Mouse (Mus musculus) heart, postnatal 0 days (tissue): ENCODE data around the gene Tmem131l. TPM values are rescaled to one million over a fixed set of nuclear protein-coding genes. Genes with fewer than 3 reads are reported as not detected.

Experiments used
- ATAC-seq: fragments of 200-750 bp; cut with Nextera tagmentation; 2 replicates; pipeline ENCODE4 v1.8.0; 2017; ENCODE audit warnings: low read depth, moderate number of reproducible peaks, moderate library complexity; ENCODE audit not compliant: insufficient read depth
- DNase-seq: peaks from one replicate; pipeline ENCODE4 v3.0.0-alpha.2; 2016; ENCODE audit warnings: low spot score
- H3K27ac ChIP-seq: fragments of 300-500 bp; sonication (generic); 2 replicates; pipeline ENCODE4 v1.5.1; 2014; ENCODE audit warnings: low read depth, mild to moderate bottlenecking
- H3K27me3 ChIP-seq: fragments of 300-500 bp; sonication (generic); 2 replicates; pipeline ENCODE4 v1.6.1; 2014; ENCODE audit warnings: low read length, mixed read lengths; ENCODE audit not compliant: control insufficient read depth, insufficient read depth
- H3K36me3 ChIP-seq: fragments of 300-500 bp; sonication (generic); replicated peaks from 2 replicates; pipeline ENCODE4 v1.6.1; 2014; ENCODE audit warnings: low read length, mixed read lengths; ENCODE audit not compliant: control insufficient read depth, insufficient read depth
- H3K4me1 ChIP-seq: fragments of 300-500 bp; sonication (generic); 2 replicates; pipeline ENCODE4 v1.6.1; 2014; ENCODE audit warnings: antibody characterized with exemption; ENCODE audit not compliant: control insufficient read depth, insufficient read depth
- H3K4me2 ChIP-seq: fragments of 300-500 bp; sonication (generic); 2 replicates; pipeline ENCODE4 v1.6.1; 2014; ENCODE audit warnings: low read depth, mild to moderate bottlenecking, low read length, moderate library complexity
- H3K4me3 ChIP-seq: fragments of 300-500 bp; sonication (generic); 2 replicates; pipeline ENCODE4 v1.5.1; 2014; ENCODE audit warnings: low read depth, low read length
- H3K9ac ChIP-seq: fragments of 300-500 bp; sonication (generic); replicated peaks from 2 replicates; pipeline ENCODE4 v1.6.1; 2014; ENCODE audit warnings: low read depth, low read length, mixed read lengths
- H3K9me3 ChIP-seq: fragments of 300-500 bp; sonication (generic); replicated peaks from 2 replicates; pipeline ENCODE4 v1.6.1; 2016; ENCODE audit warnings: low read length; ENCODE audit not compliant: control insufficient read depth
- CTCF ChIP-seq: IDR thresholded peaks from 2 replicates; pipeline ENCODE4 v1.5.1; 2016; ENCODE audit warnings: antibody characterized with exemption, control low read depth, low read depth
- EP300 ChIP-seq: IDR thresholded peaks from 2 replicates; pipeline ENCODE4 v1.6.1; 2016; ENCODE audit warnings: antibody characterized with exemption, low read depth
- WGBS: fragments of 180-500 bp; shearing (Covaris S2); extraction: QIAGEN DNeasy Blood & Tissue Kit; methylation state at CpG from one replicate; pipeline ENCODE4 v1.1.7; 2014; 5-methylcytosine and 5-hydroxymethylcytosine counted together
- polyA plus RNA-seq: library from polyadenylated mRNA; unstranded; fragments of >200 nt; fragmentation: Nextera tagmentation; extraction: Ambion mirVana; gene quantifications from 2 replicates; pipeline ENCODE4 v1.2.1, GENCODE M21; 2015
- total RNA-seq: library from RNA; depleted of rRNA; stranded (reverse); fragments of >200 nt; gene quantifications from 2 replicates; pipeline ENCODE4 v1.2.3, GENCODE M21; 2014; ENCODE audit warnings: low replicate concordance

Tmem131l gene
- total and polyA plus RNA-seq, 2 experiments from 2014 or later = 16.5 to 32.6 TPM

DNA sequence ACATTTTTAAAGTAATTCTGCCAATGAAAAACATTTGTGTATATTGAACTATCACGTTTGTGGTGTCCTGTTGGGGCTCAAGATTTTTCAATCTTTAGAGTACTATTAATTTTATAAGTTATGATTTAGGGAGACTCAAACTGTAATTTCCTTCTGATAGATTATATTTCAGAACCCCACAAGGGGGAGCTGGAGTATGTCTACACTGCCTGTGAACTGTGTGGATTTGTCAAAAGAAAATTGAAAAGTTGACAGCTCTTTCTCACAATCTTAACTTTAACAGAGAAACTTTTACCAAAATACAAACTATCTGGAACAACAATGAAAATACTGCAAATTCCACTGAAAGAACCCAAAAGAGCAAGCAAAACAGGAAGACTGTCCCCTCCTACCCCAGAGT is 93.1 kb downstream of the Tmem131l start:
- Histone ChIP-seq H3K27me3 (no peaks in the 10 kb centered on the region), H3K36me3 (peaks cover 9% of the 10 kb centered on the region; the same call in 1 of the 2 replicates), H3K4me1 (peaks cover 11% of the 10 kb centered on the region), H3K9me3 (no peaks in the 10 kb centered on the region), H3K9ac (no peak overlapping the region), H3K27ac (no peak overlapping the region), H3K4me3 (no peak overlapping the region), H3K4me2 (no peak overlapping the region)
- 46% methylated on average over 1 of the region's 1 CpGs for WGBS
- TF ChIP-seq EP300 (no peak), CTCF (peak; percentile 62)
- no peak for ATAC-seq
- peak; percentile 48 for DNase-seq

GRCm38 (mm10) chr3:83943691-83944090 is 96.3 kb downstream of the Tmem131l start:
- H3K27me3 ChIP-seq = no peaks in the 10 kb centered on the region
- no peak for TF ChIP-seq CTCF
- TF ChIP-seq EP300 = no peak
- DNase-seq (no peak), ATAC-seq (no peak)
- no peak overlapping the region for H3K4me3 ChIP-seq
- 92% methylated on average over 2 of the region's 2 CpGs for WGBS
- no peak overlapping the region for H3K4me2 ChIP-seq
- H3K4me1 ChIP-seq = peaks cover 2% of the 10 kb centered on the region
- no peak overlapping the region for H3K9ac ChIP-seq
- H3K27ac ChIP-seq = no peak overlapping the region
- peaks cover 26% of the 10 kb centered on the region for H3K36me3 ChIP-seq
- no peaks in the 10 kb centered on the region for H3K9me3 ChIP-seq

DNA sequence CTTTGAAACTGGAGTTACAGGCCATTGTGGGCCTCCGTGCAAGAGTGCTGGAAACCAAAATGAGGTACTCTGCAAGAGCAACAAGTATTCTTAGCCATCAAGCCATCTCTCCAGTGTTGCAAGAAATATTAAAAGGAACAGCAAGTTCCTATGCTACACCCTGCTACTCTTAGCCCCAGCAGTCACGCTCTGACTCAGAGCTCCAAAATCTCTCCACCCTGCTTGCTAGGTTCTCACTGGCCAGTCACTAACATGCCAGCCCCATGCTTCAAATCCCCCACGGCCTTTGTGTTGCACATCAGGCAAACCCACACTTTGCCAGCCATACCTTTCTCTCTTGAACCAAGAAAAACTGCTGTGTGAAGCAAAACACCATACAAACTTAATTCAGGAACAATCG is 96.8 kb downstream of the Tmem131l start:
- TF ChIP-seq EP300 = no peak
- no peak for TF ChIP-seq CTCF
- Histone ChIP-seq H3K9ac (no peak overlapping the region), H3K4me2 (no peak overlapping the region), H3K27me3 (no peaks in the 10 kb centered on the region), H3K9me3 (no peaks in the 10 kb centered on the region), H3K36me3 (peaks cover 27% of the 10 kb centered on the region), H3K4me1 (no peaks in the 10 kb centered on the region), H3K27ac (no peak overlapping the region), H3K4me3 (no peak overlapping the region)
- ATAC-seq (no peak), DNase-seq (no peak)
- 89% methylated on average over 4 of the region's 4 CpGs for WGBS

GRCm38 (mm10) chr3:83941921-83942320 is 98.1 kb downstream of the Tmem131l start:
- H3K9ac ChIP-seq = no peak overlapping the region
- peaks cover 36% of the 10 kb centered on the region for H3K36me3 ChIP-seq
- H3K9me3 ChIP-seq = no peaks in the 10 kb centered on the region
- H3K4me1 ChIP-seq = no peaks in the 10 kb centered on the region
- TF ChIP-seq EP300 = no peak
- no peak for TF ChIP-seq CTCF
- H3K27ac ChIP-seq = no peak overlapping the region
- no peak for DNase-seq
- ATAC-seq = no peak
- H3K4me2 ChIP-seq = no peak overlapping the region
- 77% methylated on average over 4 of the region's 4 CpGs for WGBS
- H3K4me3 ChIP-seq = no peak overlapping the region
- no peaks in the 10 kb centered on the region for H3K27me3 ChIP-seq

GRCm38 (mm10) chr3:83938871-83939270 is 101.1 kb downstream of the Tmem131l start:
- no peak for DNase-seq
- Histone ChIP-seq H3K36me3 (peaks cover 60% of the 10 kb centered on the region), H3K4me2 (no peak overlapping the region), H3K9ac (no peak overlapping the region), H3K4me1 (no peaks in the 10 kb centered on the region), H3K27me3 (no peaks in the 10 kb centered on the region), H3K9me3 (no peaks in the 10 kb centered on the region), H3K4me3 (no peak overlapping the region), H3K27ac (no peak overlapping the region)
- no peak for ATAC-seq
- 66% methylated on average over 5 of the region's 5 CpGs for WGBS
- TF ChIP-seq EP300 = no peak
- no peak for TF ChIP-seq CTCF

GRCm38 (mm10) chr3:83934514-83934913 is 105.5 kb downstream of the Tmem131l start:
- DNase-seq (no peak), ATAC-seq (no peak)
- H3K9me3 ChIP-seq = no peaks in the 10 kb centered on the region
- H3K9ac ChIP-seq = no peak overlapping the region
- H3K4me2 ChIP-seq = no peak overlapping the region
- H3K27me3 ChIP-seq = no peaks in the 10 kb centered on the region
- peaks cover 78% of the 10 kb centered on the region for H3K36me3 ChIP-seq
- H3K27ac ChIP-seq = no peak overlapping the region
- H3K4me3 ChIP-seq = no peak overlapping the region
- 93% methylated on average over 10 of the region's 10 CpGs for WGBS
- TF ChIP-seq CTCF (no peak), EP300 (no peak)
- no peaks in the 10 kb centered on the region for H3K4me1 ChIP-seq
